10 mouse cellular contexts compared by ENCODE assay signal in genomic region chr12:72693895-72694294, GRCm38 (mm10). TPM values are rescaled to one million over a fixed set of nuclear protein-coding genes. Genes with fewer than 3 reads are reported as not detected.
DNase-seq lines count a peak whose midpoint lies in the region; ATAC-seq and TF ChIP-seq lines count a peak whose summit lies in the region.
"Had no signal": no experiment of that assay in that cellular context is flagged by ENCODE, and none has a peak within 500 bp of the region (broad histone marks: within the 10 kb centered on the region; RNA-seq: fewer than 3 reads in every experiment).

No protein-coding gene starts in this region.

- no peaks in the 10 kb centered on the region for H3K36me3 ChIP-seq in embryonic facial prominence, embryonic 11.5 days (replicated peaks; ENCODE audit: control insufficient read depth, insufficient read depth, low read depth, low read length)
- H3K36me3 ChIP-seq in embryonic facial prominence, embryonic 10.5 days (replicated peaks): no peaks in the 10 kb centered on the region
- H3K36me3 ChIP-seq in liver, postnatal 0 days (replicated peaks; ENCODE audit: insufficient read depth, low read length): no peaks in the 10 kb centered on the region
- H3K36me3 ChIP-seq in liver, embryonic 11.5 days (ENCODE audit: control insufficient read depth, insufficient read depth, low read length): no peaks in the 10 kb centered on the region

- H3K9ac ChIP-seq in embryonic facial prominence, embryonic 11.5 days (replicated peaks; ENCODE audit: low read length): no peak overlapping the region
- H3K9ac ChIP-seq in liver, postnatal 0 days (replicated peaks): no peak overlapping the region
- no peak overlapping the region for H3K9ac ChIP-seq in liver, embryonic 11.5 days (ENCODE audit: low read depth, low read length)

- peak; percentile 70 for TF ChIP-seq CTCF in liver, postnatal 0 days (IDR thresholded peaks at IDR 0.05; ENCODE audit: low read depth)

- 54% methylated on average over 6 of the region's 6 CpGs for WGBS in embryonic facial prominence, embryonic 11.5 days
- 52% methylated on average over 6 of the region's 6 CpGs for WGBS in embryonic facial prominence, embryonic 10.5 days
- 35% methylated on average over 6 of the region's 6 CpGs for WGBS in liver, postnatal 0 days (ENCODE audit: insufficient replicate concordance)
- 37% methylated on average over 6 of the region's 6 CpGs for WGBS in liver, embryonic 11.5 days

- DNase-seq in embryonic facial prominence, embryonic 11.5 days (ENCODE audit: low spot score): peak; percentile 76
- DNase-seq in embryonic facial prominence, embryonic 10.5 days (ENCODE audit: low spot score): no peak
- no peak for DNase-seq in liver, postnatal 0 days
- no peak for DNase-seq in liver, embryonic 11.5 days (ENCODE audit: low spot score)
- peak; percentile 21 for DNase-seq in c-Kit-positive CD71-positive TER-119-negative erythroid progenitor cells, embryonic 14.5 days (ENCODE audit: low read depth)
- peak; percentile 68 for DNase-seq in induced T-regulatory cell, adult 2 months (ENCODE audit: low read depth)
- DNase-seq in retina, postnatal 1 day: peak; percentile 62
- DNase-seq in right cerebral cortex, postnatal 10 days (ENCODE audit: low spot score in 2 of 2): no peak

- no peak overlapping the region for H3K4me2 ChIP-seq in embryonic facial prominence, embryonic 11.5 days (ENCODE audit: low read depth, low read length)
- no peak overlapping the region for H3K4me2 ChIP-seq in liver, postnatal 0 days (ENCODE audit: low read depth, low read length)
- H3K4me2 ChIP-seq in liver, embryonic 11.5 days: no peak overlapping the region

- no peak for ATAC-seq in embryonic facial prominence, embryonic 11.5 days (replicated peaks; ENCODE audit: insufficient number of reproducible peaks, low FRiP score, low TSS enrichment, low read depth)
- no peak for ATAC-seq in liver, postnatal 0 days
- ATAC-seq in liver, embryonic 11.5 days (replicated peaks; ENCODE audit: low FRiP score): no peak

- no peaks in the 10 kb centered on the region for H3K9me3 ChIP-seq in embryonic facial prominence, embryonic 11.5 days (replicated peaks; ENCODE audit: control insufficient read depth, low read length)
- H3K9me3 ChIP-seq in embryonic facial prominence, embryonic 10.5 days: no peaks in the 10 kb centered on the region
- no peaks in the 10 kb centered on the region for H3K9me3 ChIP-seq in liver, postnatal 0 days (ENCODE audit: low read length)
- no peaks in the 10 kb centered on the region for H3K9me3 ChIP-seq in liver, embryonic 11.5 days (ENCODE audit: control insufficient read depth, low read length)

- H3K27ac ChIP-seq in embryonic facial prominence, embryonic 11.5 days (replicated peaks; ENCODE audit: low read depth, low read length): no peak overlapping the region
- H3K27ac ChIP-seq in embryonic facial prominence, embryonic 10.5 days (replicated peaks): no peak overlapping the region
- no peak overlapping the region for H3K27ac ChIP-seq in liver, postnatal 0 days (ENCODE audit: low read depth)
- H3K27ac ChIP-seq in liver, embryonic 11.5 days (ENCODE audit: low read depth, low read length): no peak overlapping the region

- H3K27me3 ChIP-seq in embryonic facial prominence, embryonic 11.5 days (ENCODE audit: control insufficient read depth, insufficient read depth, low read length): no peaks in the 10 kb centered on the region
- no peaks in the 10 kb centered on the region for H3K27me3 ChIP-seq in embryonic facial prominence, embryonic 10.5 days (replicated peaks; ENCODE audit: low read depth, poor library complexity, severe bottlenecking)
- no peaks in the 10 kb centered on the region for H3K27me3 ChIP-seq in liver, postnatal 0 days (ENCODE audit: insufficient read depth, low read length)
- no peaks in the 10 kb centered on the region for H3K27me3 ChIP-seq in liver, embryonic 11.5 days (replicated peaks; ENCODE audit: control insufficient read depth, insufficient read depth, low read length)

- H3K4me3 ChIP-seq in embryonic facial prominence, embryonic 11.5 days (ENCODE audit: low read depth, low read length): no peak overlapping the region
- H3K4me3 ChIP-seq in embryonic facial prominence, embryonic 10.5 days: no peak overlapping the region
- H3K4me3 ChIP-seq in liver, postnatal 0 days (ENCODE audit: low read depth, low read length): no peak overlapping the region
- no peak overlapping the region for H3K4me3 ChIP-seq in liver, embryonic 11.5 days (ENCODE audit: low read depth, low read length)

- no peak for TF ChIP-seq EP300 in liver, postnatal 0 days (IDR thresholded peaks at IDR 0.05; ENCODE audit: low read depth)

- no peaks in the 10 kb centered on the region for H3K4me1 ChIP-seq in embryonic facial prominence, embryonic 11.5 days (ENCODE audit: control insufficient read depth, insufficient read depth, low read length)
- no peaks in the 10 kb centered on the region for H3K4me1 ChIP-seq in embryonic facial prominence, embryonic 10.5 days
- H3K4me1 ChIP-seq in liver, postnatal 0 days (ENCODE audit: insufficient read depth): no peaks in the 10 kb centered on the region
- no peaks in the 10 kb centered on the region for H3K4me1 ChIP-seq in liver, embryonic 11.5 days (replicated peaks; ENCODE audit: control insufficient read depth, insufficient read depth, low read length)

RNA-seq across cellular contexts. Expression of gene Dhrs7, which starts 29.2 kb away (rescaled TPM):
- 10.2 and 12.1 TPM in 2 replicates for polyA plus RNA-seq in embryonic facial prominence, embryonic 11.5 days (2014; fragmentation: Nextera tagmentation; extraction: Ambion mirVana)
- polyA plus RNA-seq in embryonic facial prominence, embryonic 10.5 days (2016; fragmentation: Nextera tagmentation; extraction: Ambion mirVana): 7.6 and 9.3 TPM in 2 replicates
- polyA plus RNA-seq in liver, postnatal 0 days (2015; fragmentation: Nextera tagmentation; extraction: Ambion mirVana): 54.0 and 54.4 TPM in 2 replicates
- polyA plus RNA-seq in liver, embryonic 11.5 days (2014; fragmentation: Nextera tagmentation; extraction: Ambion mirVana): 12.6 and 13.7 TPM in 2 replicates

RNA-seq across cellular contexts. Expression of gene Gm4756, which starts 44.4 kb away (rescaled TPM):
- not detected in 2 replicates for polyA plus RNA-seq in embryonic facial prominence, embryonic 11.5 days (2014; fragmentation: Nextera tagmentation; extraction: Ambion mirVana)
- not detected in 2 replicates for polyA plus RNA-seq in embryonic facial prominence, embryonic 10.5 days (2016; fragmentation: Nextera tagmentation; extraction: Ambion mirVana)
- 0.17 and 0.25 TPM in 2 replicates for polyA plus RNA-seq in liver, postnatal 0 days (2015; fragmentation: Nextera tagmentation; extraction: Ambion mirVana)
- not detected in 2 replicates for polyA plus RNA-seq in liver, embryonic 11.5 days (2014; fragmentation: Nextera tagmentation; extraction: Ambion mirVana)
- polyA plus RNA-seq: limb, embryonic 11.5 days; stomach, embryonic 16.5 days had no signal

Comparison
In these comparisons a context has a peak if more than half of its experiments do, and no peak if none do; other contexts are left out.
1. DNase-seq: peak in embryonic facial prominence, embryonic 11.5 days (single experiment), c-Kit-positive CD71-positive TER-119-negative erythroid progenitor cells, embryonic 14.5 days (single experiment), induced T-regulatory cell, adult 2 months (single experiment) and retina, postnatal 1 day (single experiment); none in embryonic facial prominence, embryonic 10.5 days (single experiment), liver, postnatal 0 days (single experiment), liver, embryonic 11.5 days (single experiment) and right cerebral cortex, postnatal 10 days (0 of 2).